Mouse (Mus musculus): ENCODE measurements at regions not wholly inside any gene's neighbourhood (a gene's known extent, or its start where the extent isn't known, plus 50 kb on each side); places are given as distances from the start of the nearest gene placed in this dataset.

DNA sequence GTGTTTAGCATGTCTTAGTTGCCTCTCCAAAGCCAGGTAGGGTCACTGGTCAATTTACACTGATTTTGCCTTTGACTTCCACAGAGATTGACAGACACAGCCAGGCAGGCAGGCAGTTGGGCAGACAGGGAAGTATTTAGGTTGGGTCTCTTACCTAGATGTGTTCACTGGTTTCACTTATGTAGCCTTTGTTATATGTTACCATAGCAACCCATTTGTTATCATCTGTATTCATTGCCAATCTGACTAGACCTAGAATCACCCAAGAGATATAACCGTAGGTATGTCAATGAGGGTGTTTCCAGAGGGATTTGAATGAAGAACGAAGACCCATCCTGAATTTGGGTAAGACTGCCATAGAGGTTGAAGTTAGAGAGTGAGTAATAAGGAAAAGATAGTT is 123.8 kb upstream of the Tnfaip3 start:
- ATAC-seq (no peak), DNase-seq (ENCODE audit: low spot score) (no peak)
- Histone ChIP-seq H3K4me1 (ENCODE audit: control insufficient read depth, insufficient read depth, low read length) (no peaks in the 10 kb centered on the region), H3K27me3 (replicated peaks; ENCODE audit: control insufficient read depth, insufficient read depth, low read length) (no peaks in the 10 kb centered on the region), H3K9ac (ENCODE audit: low read length) (no peak overlapping the region), H3K4me2 (ENCODE audit: low read length) (no peak overlapping the region), H3K9me3 (replicated peaks; ENCODE audit: control insufficient read depth, low read length) (no peaks in the 10 kb centered on the region), H3K36me3 (ENCODE audit: control insufficient read depth, insufficient read depth, low read length) (no peaks in the 10 kb centered on the region), H3K4me3 (ENCODE audit: low read depth, low read length) (no peak overlapping the region), H3K27ac (ENCODE audit: low read depth, low read length) (no peak overlapping the region)
- WGBS = 74% methylated on average over 2 of the region's 2 CpGs

DNA sequence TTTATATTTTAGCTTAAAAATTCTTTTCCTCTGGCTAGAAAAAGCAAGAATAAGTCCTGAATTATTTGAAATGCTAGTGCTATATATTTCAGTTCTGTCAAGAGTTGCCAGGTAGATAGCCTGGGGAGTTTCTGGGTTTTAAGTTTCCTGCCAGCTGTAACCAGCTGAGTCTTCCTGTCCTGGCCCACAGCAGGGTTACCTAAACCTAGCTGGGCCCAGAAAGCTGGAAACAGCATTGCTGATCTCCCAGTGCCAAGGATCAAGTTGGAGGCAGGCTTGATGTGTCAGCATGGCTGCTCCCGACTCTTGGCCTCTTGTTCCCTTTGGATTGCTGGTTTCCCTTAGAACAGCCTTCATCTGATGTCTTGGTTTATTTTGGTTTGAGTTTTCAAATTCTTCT is 122.8 kb upstream of the Tnfaip3 start:
- 69% methylated on average over 1 of the region's 1 CpGs for WGBS
- Histone ChIP-seq H3K9me3 (replicated peaks; ENCODE audit: control insufficient read depth, low read length) (no peaks in the 10 kb centered on the region), H3K27ac (ENCODE audit: low read depth, low read length) (no peak overlapping the region), H3K9ac (ENCODE audit: low read length) (no peak overlapping the region), H3K4me2 (ENCODE audit: low read length) (no peak overlapping the region), H3K27me3 (replicated peaks; ENCODE audit: control insufficient read depth, insufficient read depth, low read length) (no peaks in the 10 kb centered on the region), H3K36me3 (ENCODE audit: control insufficient read depth, insufficient read depth, low read length) (no peaks in the 10 kb centered on the region), H3K4me3 (ENCODE audit: low read depth, low read length) (no peak overlapping the region), H3K4me1 (ENCODE audit: control insufficient read depth, insufficient read depth, low read length) (no peaks in the 10 kb centered on the region)
- ATAC-seq = no peak
- no peak for DNase-seq (ENCODE audit: low spot score)

GRCm38 (mm10) chr10:19127581-19128291 is 112.3 kb upstream of the Tnfaip3 start:
- Histone ChIP-seq H3K27me3 (replicated peaks; ENCODE audit: control insufficient read depth, insufficient read depth, low read length) (no peaks in the 10 kb centered on the region), H3K9ac (ENCODE audit: low read length) (no peak overlapping the region), H3K4me2 (ENCODE audit: low read length) (no peak overlapping the region), H3K36me3 (ENCODE audit: control insufficient read depth, insufficient read depth, low read length) (no peaks in the 10 kb centered on the region), H3K4me3 (ENCODE audit: low read depth, low read length) (no peak overlapping the region), H3K4me1 (ENCODE audit: control insufficient read depth, insufficient read depth, low read length) (no peaks in the 10 kb centered on the region), H3K9me3 (replicated peaks; ENCODE audit: control insufficient read depth, low read length) (no peaks in the 10 kb centered on the region), H3K27ac (ENCODE audit: low read depth, low read length) (no peak overlapping the region)
- ATAC-seq = no peak
- 65% methylated on average over 4 of the region's 4 CpGs for WGBS
- DNase-seq (ENCODE audit: low spot score) = no peak

GRCm38 (mm10) chr10:19126922-19127321 is 111.5 kb upstream of the Tnfaip3 start:
- DNase-seq (ENCODE audit: low spot score) (no peak), ATAC-seq (no peak)
- Histone ChIP-seq H3K9me3 (replicated peaks; ENCODE audit: control insufficient read depth, low read length) (no peaks in the 10 kb centered on the region), H3K36me3 (ENCODE audit: control insufficient read depth, insufficient read depth, low read length) (no peaks in the 10 kb centered on the region), H3K27ac (ENCODE audit: low read depth, low read length) (no peak overlapping the region), H3K4me3 (ENCODE audit: low read depth, low read length) (no peak overlapping the region), H3K27me3 (replicated peaks; ENCODE audit: control insufficient read depth, insufficient read depth, low read length) (no peaks in the 10 kb centered on the region), H3K9ac (ENCODE audit: low read length) (no peak overlapping the region), H3K4me1 (ENCODE audit: control insufficient read depth, insufficient read depth, low read length) (no peaks in the 10 kb centered on the region), H3K4me2 (ENCODE audit: low read length) (no peak overlapping the region)
- WGBS = 67% methylated on average over 2 of the region's 2 CpGs

DNA sequence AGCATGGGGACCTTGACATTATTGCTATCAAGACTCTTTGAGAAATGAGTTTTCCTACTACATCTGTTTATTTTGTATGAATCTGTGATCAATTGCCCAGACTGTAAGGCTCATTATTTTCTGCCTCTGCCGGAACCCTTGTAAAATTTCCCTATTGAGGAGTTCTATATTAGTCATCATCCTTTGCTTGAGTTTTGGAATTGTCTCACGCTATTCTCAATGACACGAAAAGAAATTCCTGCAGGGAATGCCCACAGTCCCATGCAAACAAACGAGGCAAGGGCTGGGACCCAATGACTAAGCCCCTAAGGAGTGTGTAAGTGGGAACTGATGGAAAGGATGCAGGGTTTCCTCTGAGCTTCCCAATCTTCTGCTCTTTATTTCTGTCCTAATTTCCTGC is 111.0 kb upstream of the Tnfaip3 start:
- 71% methylated on average over 4 of the region's 4 CpGs for WGBS
- H3K27ac ChIP-seq (ENCODE audit: low read depth, low read length) = no peak overlapping the region
- no peak overlapping the region for H3K4me2 ChIP-seq (ENCODE audit: low read length)
- no peaks in the 10 kb centered on the region for H3K36me3 ChIP-seq (ENCODE audit: control insufficient read depth, insufficient read depth, low read length)
- H3K9me3 ChIP-seq (replicated peaks; ENCODE audit: control insufficient read depth, low read length) = no peaks in the 10 kb centered on the region
- no peak overlapping the region for H3K4me3 ChIP-seq (ENCODE audit: low read depth, low read length)
- no peaks in the 10 kb centered on the region for H3K27me3 ChIP-seq (replicated peaks; ENCODE audit: control insufficient read depth, insufficient read depth, low read length)
- no peak overlapping the region for H3K9ac ChIP-seq (ENCODE audit: low read length)
- no peaks in the 10 kb centered on the region for H3K4me1 ChIP-seq (ENCODE audit: control insufficient read depth, insufficient read depth, low read length)
- DNase-seq (ENCODE audit: low spot score) = no peak
- ATAC-seq = no peak

DNA sequence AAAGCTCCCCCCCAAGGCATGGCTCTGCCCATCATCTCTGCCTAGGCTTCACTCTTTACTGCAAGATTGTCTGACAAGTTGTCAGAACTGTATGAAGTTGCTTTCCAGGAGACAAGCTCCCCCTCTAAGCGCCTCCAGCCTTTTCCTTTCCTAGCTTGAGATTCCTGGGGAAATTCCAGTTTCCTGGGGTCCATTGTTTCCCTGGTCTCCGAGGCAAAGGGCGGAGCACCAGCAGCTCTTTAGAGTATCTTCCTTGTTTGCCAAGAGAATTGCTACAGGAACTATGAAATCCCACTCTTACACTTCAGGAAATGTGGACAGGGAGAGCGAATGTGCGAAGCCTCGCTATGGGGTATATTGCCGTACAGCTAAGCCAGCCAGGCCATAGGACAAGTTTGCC is 108.2 kb upstream of the Tnfaip3 start:
- no peaks in the 10 kb centered on the region for H3K9me3 ChIP-seq (replicated peaks; ENCODE audit: control insufficient read depth, low read length)
- DNase-seq (ENCODE audit: low spot score) (no peak), ATAC-seq (no peak)
- no peaks in the 10 kb centered on the region for H3K27me3 ChIP-seq (replicated peaks; ENCODE audit: control insufficient read depth, insufficient read depth, low read length)
- no peak overlapping the region for H3K27ac ChIP-seq (ENCODE audit: low read depth, low read length)
- 56% methylated on average over 7 of the region's 7 CpGs for WGBS
- H3K4me2 ChIP-seq (ENCODE audit: low read length) = no peak overlapping the region
- no peak overlapping the region for H3K9ac ChIP-seq (ENCODE audit: low read length)
- no peaks in the 10 kb centered on the region for H3K36me3 ChIP-seq (ENCODE audit: control insufficient read depth, insufficient read depth, low read length)
- no peaks in the 10 kb centered on the region for H3K4me1 ChIP-seq (ENCODE audit: control insufficient read depth, insufficient read depth, low read length)
- no peak overlapping the region for H3K4me3 ChIP-seq (ENCODE audit: low read depth, low read length)

DNA sequence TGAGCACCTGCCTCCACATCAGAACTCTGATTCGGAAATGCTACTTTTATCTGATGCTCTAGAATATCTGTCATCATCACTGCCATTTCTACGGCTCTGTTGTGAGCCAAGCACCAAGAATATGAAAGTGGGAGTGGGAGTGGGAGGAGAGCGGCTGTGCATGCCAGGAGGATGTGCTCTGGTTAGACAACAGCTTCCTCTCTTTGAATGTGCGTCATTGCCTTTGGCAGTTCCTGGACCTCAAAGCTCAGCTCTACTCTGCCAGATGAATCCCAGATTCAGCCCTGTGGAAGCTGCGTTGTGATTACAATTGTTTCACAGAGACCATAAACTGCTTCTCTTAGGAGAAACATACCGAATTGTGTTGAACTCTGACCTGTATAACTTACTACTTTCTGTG is 106.8 kb upstream of the Tnfaip3 start:
- DNase-seq (ENCODE audit: low spot score) (no peak), ATAC-seq (no peak)
- no peaks in the 10 kb centered on the region for H3K27me3 ChIP-seq (replicated peaks; ENCODE audit: control insufficient read depth, insufficient read depth, low read length)
- H3K9ac ChIP-seq (ENCODE audit: low read length) = no peak overlapping the region
- H3K36me3 ChIP-seq (ENCODE audit: control insufficient read depth, insufficient read depth, low read length) = no peaks in the 10 kb centered on the region
- no peak overlapping the region for H3K4me2 ChIP-seq (ENCODE audit: low read length)
- H3K4me3 ChIP-seq (ENCODE audit: low read depth, low read length) = no peak overlapping the region
- peaks cover under 1% of the 10 kb centered on the region; the same call in 1 of the 2 replicates for H3K4me1 ChIP-seq (ENCODE audit: control insufficient read depth, insufficient read depth, low read length)
- H3K9me3 ChIP-seq (replicated peaks; ENCODE audit: control insufficient read depth, low read length) = no peaks in the 10 kb centered on the region
- no peak overlapping the region for H3K27ac ChIP-seq (ENCODE audit: low read depth, low read length)
- 75% methylated on average over 6 of the region's 6 CpGs for WGBS

GRCm38 (mm10) chr10:19119281-19120049 is 104.0 kb upstream of the Tnfaip3 start:
- DNase-seq (ENCODE audit: low spot score) (no peak), ATAC-seq (no peak)
- no peaks in the 10 kb centered on the region for H3K36me3 ChIP-seq (ENCODE audit: control insufficient read depth, insufficient read depth, low read length)
- H3K4me2 ChIP-seq (ENCODE audit: low read length) = no peak overlapping the region
- no peak overlapping the region for H3K27ac ChIP-seq (ENCODE audit: low read depth, low read length)
- peaks cover 4% of the 10 kb centered on the region; the same call in 1 of the 2 replicates for H3K4me1 ChIP-seq (ENCODE audit: control insufficient read depth, insufficient read depth, low read length)
- H3K9me3 ChIP-seq (replicated peaks; ENCODE audit: control insufficient read depth, low read length) = no peaks in the 10 kb centered on the region
- no peak overlapping the region for H3K4me3 ChIP-seq (ENCODE audit: low read depth, low read length)
- H3K27me3 ChIP-seq (replicated peaks; ENCODE audit: control insufficient read depth, insufficient read depth, low read length) = no peaks in the 10 kb centered on the region
- no peak overlapping the region for H3K9ac ChIP-seq (ENCODE audit: low read length)
- 86% methylated on average over 8 of the region's 8 CpGs for WGBS

DNA sequence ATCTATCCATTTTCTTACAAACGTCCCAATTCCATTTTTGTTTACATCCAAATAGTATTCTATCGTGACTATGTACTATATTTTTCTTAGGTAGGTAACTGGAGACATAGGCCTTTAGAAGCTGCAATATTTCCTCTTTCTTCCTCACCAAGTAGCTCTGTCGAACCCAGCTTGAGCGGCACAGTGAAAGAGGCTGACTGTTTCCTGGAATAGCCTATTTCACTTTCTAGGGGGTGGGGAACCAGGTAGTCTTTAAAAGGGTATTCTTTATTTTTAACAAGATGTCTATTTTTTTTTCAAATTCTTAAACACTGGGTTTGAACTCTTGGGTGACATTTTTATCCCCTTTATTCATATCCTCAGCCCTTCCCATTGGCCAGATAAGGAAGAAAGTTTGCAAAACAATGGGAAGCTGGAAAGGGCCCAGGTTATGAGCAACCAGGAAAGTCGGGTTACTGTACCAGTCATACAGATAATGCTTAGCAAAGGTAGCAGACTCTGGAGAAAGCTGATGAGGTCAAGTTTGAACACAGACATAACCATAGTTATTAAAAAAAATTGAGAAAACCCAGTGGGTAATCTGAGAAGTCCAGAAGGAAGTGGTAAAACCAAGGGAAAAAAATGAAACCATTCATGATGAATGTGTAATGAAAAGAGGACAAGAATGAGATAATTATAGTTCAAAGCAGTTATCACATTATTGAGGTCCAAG is 103.3 kb upstream of the Tnfaip3 start:
- Histone ChIP-seq H3K27me3 (replicated peaks; ENCODE audit: control insufficient read depth, insufficient read depth, low read length) (no peaks in the 10 kb centered on the region), H3K9me3 (replicated peaks; ENCODE audit: control insufficient read depth, low read length) (no peaks in the 10 kb centered on the region), H3K36me3 (ENCODE audit: control insufficient read depth, insufficient read depth, low read length) (no peaks in the 10 kb centered on the region), H3K4me2 (ENCODE audit: low read length) (no peak overlapping the region), H3K4me1 (ENCODE audit: control insufficient read depth, insufficient read depth, low read length) (peaks cover 4% of the 10 kb centered on the region; the same call in 1 of the 2 replicates), H3K27ac (ENCODE audit: low read depth, low read length) (no peak overlapping the region), H3K4me3 (ENCODE audit: low read depth, low read length) (no peak overlapping the region), H3K9ac (ENCODE audit: low read length) (no peak overlapping the region)
- 82% methylated on average over 5 of the region's 5 CpGs for WGBS
- no peak for DNase-seq (ENCODE audit: low spot score)
- ATAC-seq = no peak
